Comparison of ENCODE assay signal across 30 mouse cellular contexts in the genomic region with DNA sequence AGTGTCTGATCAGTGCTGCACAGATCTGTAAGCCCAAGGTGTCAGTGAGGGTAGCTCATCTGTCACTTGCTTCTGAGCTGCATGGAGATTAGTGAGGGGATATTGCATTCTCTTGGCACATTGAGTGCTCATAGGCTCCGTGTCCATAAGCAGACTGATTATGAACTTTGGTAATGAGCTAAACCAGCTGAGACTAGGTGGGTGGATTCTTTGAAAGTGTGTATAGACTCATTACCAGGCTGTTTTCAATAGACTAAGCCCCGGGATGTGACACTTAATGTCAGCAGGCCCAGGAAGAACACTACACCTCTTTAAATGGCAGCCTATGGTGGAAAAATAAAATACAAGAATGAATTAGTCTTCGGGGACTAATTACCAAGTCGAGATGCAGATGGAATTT.
DNase-seq lines count a peak whose midpoint lies in the region; ATAC-seq lines count a peak whose summit lies in the region.
"Had no signal": no experiment of that assay in that cellular context is flagged by ENCODE, and none has a peak within 500 bp of the region (broad histone marks: within the 10 kb centered on the region; RNA-seq: fewer than 3 reads in every experiment).

No protein-coding gene starts in this region.

- H3K9me3 ChIP-seq in forebrain, embryonic 11.5 days (ENCODE audit: control insufficient read depth, low read length): no peaks in the 10 kb centered on the region
- H3K9me3 ChIP-seq in forebrain, embryonic 10.5 days: no peaks in the 10 kb centered on the region
- no peaks in the 10 kb centered on the region for H3K9me3 ChIP-seq in midbrain, embryonic 11.5 days (ENCODE audit: control insufficient read depth, low read length)
- H3K9me3 ChIP-seq in midbrain, embryonic 10.5 days (replicated peaks): no peaks in the 10 kb centered on the region
- H3K9me3 ChIP-seq in neural tube, embryonic 13.5 days: no peaks in the 10 kb centered on the region
- H3K9me3 ChIP-seq in neural tube, embryonic 14.5 days (ENCODE audit: control insufficient read depth, low read length): no peaks in the 10 kb centered on the region
- H3K9me3 ChIP-seq: embryonic facial prominence, embryonic 15.5 days; G1E; hindbrain, embryonic 10.5 days; hindbrain, embryonic 13.5 days; intestine, embryonic 15.5 days had no signal

- no peak overlapping the region for H3K4me2 ChIP-seq in forebrain, embryonic 11.5 days (ENCODE audit: low read depth, low read length, severe bottlenecking)
- H3K4me2 ChIP-seq in midbrain, embryonic 11.5 days: no peak overlapping the region
- H3K4me2 ChIP-seq in neural tube, embryonic 13.5 days: no peak overlapping the region
- no peak overlapping the region for H3K4me2 ChIP-seq in neural tube, embryonic 14.5 days (ENCODE audit: low read depth, low read length)
- H3K4me2 ChIP-seq: embryonic facial prominence, embryonic 15.5 days; heart, embryonic 11.5 days; hindbrain, embryonic 13.5 days; intestine, embryonic 15.5 days had no signal

- no peaks in the 10 kb centered on the region for H3K4me1 ChIP-seq in forebrain, embryonic 11.5 days (replicated peaks; ENCODE audit: control insufficient read depth, insufficient read depth, low read length)
- H3K4me1 ChIP-seq in forebrain, embryonic 10.5 days: peaks cover 4% of the 10 kb centered on the region; the same call in 1 of the 2 replicates
- H3K4me1 ChIP-seq in midbrain, embryonic 11.5 days (ENCODE audit: control insufficient read depth, insufficient read depth, low read length): no peaks in the 10 kb centered on the region
- no peaks in the 10 kb centered on the region for H3K4me1 ChIP-seq in midbrain, embryonic 10.5 days
- H3K4me1 ChIP-seq in neural tube, embryonic 13.5 days (replicated peaks): 0 out of 2 replicates have a peak, but pooled peaks cover 8% of the 10 kb centered on the region
- no peaks in the 10 kb centered on the region for H3K4me1 ChIP-seq in neural tube, embryonic 14.5 days (ENCODE audit: control insufficient read depth, insufficient read depth, low read length)
- H3K4me1 ChIP-seq: embryonic facial prominence, embryonic 15.5 days; hindbrain, embryonic 10.5 days; hindbrain, embryonic 13.5 days; intestine, embryonic 15.5 days had no signal

- H3K9ac ChIP-seq in forebrain, embryonic 11.5 days (ENCODE audit: low read length): no peak overlapping the region
- no peak overlapping the region for H3K9ac ChIP-seq in midbrain, embryonic 11.5 days (ENCODE audit: low read length)
- no peak overlapping the region for H3K9ac ChIP-seq in neural tube, embryonic 13.5 days
- H3K9ac ChIP-seq in neural tube, embryonic 14.5 days (replicated peaks; ENCODE audit: low read depth, low read length): no peak overlapping the region
- H3K9ac ChIP-seq: embryonic facial prominence, embryonic 15.5 days; forebrain, postnatal 0 days; hindbrain, embryonic 13.5 days; intestine, embryonic 15.5 days had no signal

- H3K4me3 ChIP-seq in forebrain, embryonic 11.5 days (ENCODE audit: low read depth, low read length): no peak overlapping the region
- no peak overlapping the region for H3K4me3 ChIP-seq in forebrain, embryonic 10.5 days
- H3K4me3 ChIP-seq in midbrain, embryonic 11.5 days (ENCODE audit: low read depth, low read length): no peak overlapping the region
- no peak overlapping the region for H3K4me3 ChIP-seq in midbrain, embryonic 10.5 days
- no peak overlapping the region for H3K4me3 ChIP-seq in neural tube, embryonic 13.5 days
- H3K4me3 ChIP-seq in neural tube, embryonic 14.5 days (ENCODE audit: low read depth, low read length): no peak overlapping the region
- H3K4me3 ChIP-seq: embryonic facial prominence, embryonic 15.5 days; gastrocnemius, adult 2 months; hindbrain, embryonic 10.5 days; hindbrain, embryonic 13.5 days; intestine, embryonic 15.5 days had no signal

- no peaks in the 10 kb centered on the region for H3K36me3 ChIP-seq in forebrain, embryonic 11.5 days (ENCODE audit: control insufficient read depth, insufficient read depth, low read length)
- H3K36me3 ChIP-seq in forebrain, embryonic 10.5 days (replicated peaks): no peaks in the 10 kb centered on the region
- no peaks in the 10 kb centered on the region for H3K36me3 ChIP-seq in midbrain, embryonic 11.5 days (ENCODE audit: control insufficient read depth, insufficient read depth, low read length)
- no peaks in the 10 kb centered on the region for H3K36me3 ChIP-seq in midbrain, embryonic 10.5 days
- no peaks in the 10 kb centered on the region for H3K36me3 ChIP-seq in neural tube, embryonic 13.5 days
- H3K36me3 ChIP-seq in neural tube, embryonic 14.5 days (ENCODE audit: control insufficient read depth, insufficient read depth, low read length): no peaks in the 10 kb centered on the region
- H3K36me3 ChIP-seq: embryonic facial prominence, embryonic 15.5 days; G1E; hindbrain, embryonic 10.5 days; hindbrain, embryonic 13.5 days; intestine, embryonic 15.5 days had no signal

- peak; percentile 77 for ATAC-seq in forebrain, embryonic 11.5 days (replicated peaks; ENCODE audit: low FRiP score)
- ATAC-seq in midbrain, embryonic 11.5 days (ENCODE audit: low FRiP score): 0 out of 2 replicates have a peak, but pooled peaks have one; percentile 24
- 0 out of 2 replicates have a peak, but pooled peaks have one; percentile 23 for ATAC-seq in neural tube, embryonic 13.5 days (ENCODE audit: low read depth)
- peak; percentile 51 for ATAC-seq in neural tube, embryonic 14.5 days (ENCODE audit: low read depth)
- ATAC-seq: forebrain, postnatal 0 days; hindbrain, embryonic 16.5 days; intestine, embryonic 15.5 days; Patski had no signal

- no peak for DNase-seq in forebrain, embryonic 11.5 days (ENCODE audit: low spot score)
- DNase-seq in forebrain, embryonic 10.5 days (ENCODE audit: extremely low spot score, low spot score): no peak
- DNase-seq in midbrain, embryonic 11.5 days (ENCODE audit: low spot score, missing footprints): no peak
- no peak for DNase-seq in midbrain, embryonic 10.5 days (ENCODE audit: low spot score)
- DNase-seq in neural tube, embryonic 10.5 days (ENCODE audit: extremely low spot score, low spot score): no peak
- DNase-seq in cerebellum, adult 8-10 months: no peak
- DNase-seq: adrenal gland, postnatal 10 days; adrenal gland, postnatal 36 days; B cell, adult 2 months; cerebellum, adult 11 months; cerebellum, adult 2 months; cerebellum, postnatal 10 days; cerebellum, postnatal 36 days; embryo, embryonic 11 days; forebrain, postnatal 0 days; gastrocnemius, adult 2 months; gastrocnemius, postnatal 14 days; heart, adult 11 months; heart, postnatal 36 days had no signal

- 54% methylated on average over 4 of the region's 4 CpGs for WGBS in forebrain, embryonic 11.5 days
- 77% methylated on average over 4 of the region's 4 CpGs for WGBS in forebrain, embryonic 10.5 days
- 79% methylated on average over 4 of the region's 4 CpGs for WGBS in midbrain, embryonic 11.5 days
- 84% methylated on average over 4 of the region's 4 CpGs for WGBS in midbrain, embryonic 10.5 days
- WGBS in neural tube, embryonic 13.5 days: 61% methylated on average over 4 of the region's 4 CpGs
- WGBS in neural tube, embryonic 14.5 days: 59% methylated on average over 4 of the region's 4 CpGs

- no peaks in the 10 kb centered on the region for H3K27me3 ChIP-seq in forebrain, embryonic 11.5 days (ENCODE audit: control insufficient read depth, insufficient read depth, low read length)
- no peaks in the 10 kb centered on the region for H3K27me3 ChIP-seq in forebrain, embryonic 10.5 days (ENCODE audit: poor library complexity, severe bottlenecking)
- no peaks in the 10 kb centered on the region for H3K27me3 ChIP-seq in midbrain, embryonic 11.5 days (ENCODE audit: control insufficient read depth, insufficient read depth, low read length)
- H3K27me3 ChIP-seq in midbrain, embryonic 10.5 days (ENCODE audit: low read depth, poor library complexity, severe bottlenecking): no peaks in the 10 kb centered on the region
- no peaks in the 10 kb centered on the region for H3K27me3 ChIP-seq in neural tube, embryonic 13.5 days
- H3K27me3 ChIP-seq in neural tube, embryonic 14.5 days (ENCODE audit: control insufficient read depth, insufficient read depth, low read length): no peaks in the 10 kb centered on the region
- H3K27me3 ChIP-seq: CH12.LX; embryonic facial prominence, embryonic 15.5 days; hindbrain, embryonic 13.5 days; intestine, embryonic 15.5 days had no signal

- H3K27ac ChIP-seq in forebrain, embryonic 11.5 days (ENCODE audit: low read depth, low read length): no peak overlapping the region
- H3K27ac ChIP-seq in forebrain, embryonic 10.5 days: no peak overlapping the region
- H3K27ac ChIP-seq in midbrain, embryonic 11.5 days (ENCODE audit: low read depth, low read length): no peak overlapping the region
- H3K27ac ChIP-seq in midbrain, embryonic 10.5 days (replicated peaks): no peak overlapping the region
- H3K27ac ChIP-seq in neural tube, embryonic 13.5 days (replicated peaks): no peak overlapping the region
- H3K27ac ChIP-seq in neural tube, embryonic 14.5 days (ENCODE audit: low read depth, low read length): no peak overlapping the region
- H3K27ac ChIP-seq: embryonic facial prominence, embryonic 15.5 days; gastrocnemius, adult 2 months; hindbrain, embryonic 10.5 days; hindbrain, embryonic 13.5 days; intestine, embryonic 15.5 days had no signal

Comparison
In these comparisons a context has a peak if more than half of its experiments do, and no peak if none do; other contexts are left out.
1. ATAC-seq: peak in every context shown above with its lines; median percentile 77 in forebrain, embryonic 11.5 days; 51 in neural tube, embryonic 14.5 days; 24 in midbrain, embryonic 11.5 days; 23 in neural tube, embryonic 13.5 days.